Mouse (Mus musculus) intestine, embryonic 15.5 days (tissue): Measurements from ENCODE around the gene Hist2h2aa2. TPM values are rescaled to one million over a fixed set of nuclear protein-coding genes. Genes with fewer than 3 reads are reported as not detected.
"Not testable (repeated sequence)": the region's sequence is repeated elsewhere in the genome, so short reads cannot be mapped to it uniquely, and the experiment has no call there.

ENCODE experiments used
- ATAC-seq: fragments of 200-750 bp; cut with Nextera tagmentation; 2 replicates; pipeline ENCODE4 v1.8.0; 2017; ENCODE audit warnings: moderate TSS enrichment, moderate library complexity
- H3K27ac ChIP-seq: fragments of 300-500 bp; sonication (generic); 2 replicates; pipeline ENCODE4 v1.5.1; 2015; ENCODE audit warnings: mild to moderate bottlenecking, inconsistent platforms
- H3K27me3 ChIP-seq: fragments of 300-500 bp; sonication (generic); replicated peaks from 2 replicates; pipeline ENCODE4 v1.6.1; 2015; ENCODE audit warnings: inconsistent platforms
- H3K36me3 ChIP-seq: fragments of 300-500 bp; sonication (generic); 2 replicates; pipeline ENCODE4 v1.6.1; 2015; ENCODE audit warnings: inconsistent platforms
- H3K4me1 ChIP-seq: fragments of 300-500 bp; sonication (generic); replicated peaks from 2 replicates; pipeline ENCODE4 v1.6.1; 2015; ENCODE audit warnings: inconsistent platforms
- H3K4me2 ChIP-seq: fragments of 300-500 bp; sonication (generic); replicated peaks from 2 replicates; pipeline ENCODE4 v1.6.1; 2015; ENCODE audit warnings: mild to moderate bottlenecking, inconsistent platforms
- H3K4me3 ChIP-seq: fragments of 300-500 bp; sonication (generic); replicated peaks from 2 replicates; pipeline ENCODE4 v1.5.1; 2015; ENCODE audit warnings: inconsistent platforms
- H3K9ac ChIP-seq: fragments of 300-500 bp; sonication (generic); 2 replicates; pipeline ENCODE4 v1.6.1; 2015; ENCODE audit warnings: inconsistent platforms
- H3K9me3 ChIP-seq: fragments of 300-500 bp; sonication (generic); 2 replicates; pipeline ENCODE4 v1.6.1; 2016; ENCODE audit warnings: inconsistent platforms
- WGBS: fragments of 180-500 bp; shearing (Covaris S2); methylation state at CpG from one replicate; pipeline ENCODE4 v1.1.7; 2015; 5-methylcytosine and 5-hydroxymethylcytosine counted together
- polyA plus RNA-seq: library from polyadenylated mRNA; unstranded; fragments of >200 nt; fragmentation: Nextera tagmentation; extraction: Ambion mirVana; gene quantifications from 2 replicates; pipeline ENCODE4 v1.2.1, GENCODE M21; 2015

Gene Hist2h2aa2
- polyA plus RNA-seq, 1 experiment from 2014 or later = 39.6 TPM

DNA sequence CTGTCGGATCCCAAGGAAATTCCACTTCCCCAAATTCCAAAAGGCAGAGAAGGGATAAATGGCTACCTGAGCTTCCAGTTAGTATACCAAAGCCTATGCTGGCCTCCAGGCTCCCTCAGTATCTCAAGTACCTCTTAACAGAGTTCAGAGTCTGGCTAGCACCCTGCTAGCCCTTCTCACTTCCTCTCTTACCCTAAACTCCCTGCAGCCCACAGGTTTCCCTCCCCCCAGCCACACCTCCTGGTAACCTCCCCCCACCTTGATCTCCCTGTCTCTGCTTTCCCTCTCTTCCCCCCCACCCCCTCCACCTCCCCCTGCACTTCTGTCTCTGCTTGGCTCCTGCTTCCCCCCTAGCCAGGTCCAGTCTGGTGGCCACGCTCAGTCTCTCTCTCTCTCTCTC is 40.3 kb downstream of the Hist2h2aa2 start:
- Histone ChIP-seq H3K4me3 (no peak overlapping the region), H3K4me2 (no peak overlapping the region), H3K36me3 (no peaks in the 10 kb centered on the region), H3K27ac (no peak overlapping the region), H3K9me3 (no peaks in the 10 kb centered on the region), H3K4me1 (peaks cover 6% of the 10 kb centered on the region), H3K27me3 (no peaks in the 10 kb centered on the region), H3K9ac (no peak overlapping the region)
- 73% methylated on average over 2 of the region's 2 CpGs for WGBS
- no peak for ATAC-seq

GRCm38 (mm10) chr3:96198601-96199251 is 41.4 kb downstream of the Hist2h2aa2 start:
- H3K9me3 ChIP-seq, H3K36me3 ChIP-seq, H3K27ac ChIP-seq, H3K4me3 ChIP-seq, H3K27me3 ChIP-seq, ATAC-seq, H3K4me1 ChIP-seq, H3K9ac ChIP-seq: not testable (repeated sequence)
- 26% methylated on average over 7 of the region's 8 CpGs for WGBS
- 0 out of 2 replicates have a peak overlapping the region, but pooled peaks have one; percentile 95 for H3K4me2 ChIP-seq

DNA sequence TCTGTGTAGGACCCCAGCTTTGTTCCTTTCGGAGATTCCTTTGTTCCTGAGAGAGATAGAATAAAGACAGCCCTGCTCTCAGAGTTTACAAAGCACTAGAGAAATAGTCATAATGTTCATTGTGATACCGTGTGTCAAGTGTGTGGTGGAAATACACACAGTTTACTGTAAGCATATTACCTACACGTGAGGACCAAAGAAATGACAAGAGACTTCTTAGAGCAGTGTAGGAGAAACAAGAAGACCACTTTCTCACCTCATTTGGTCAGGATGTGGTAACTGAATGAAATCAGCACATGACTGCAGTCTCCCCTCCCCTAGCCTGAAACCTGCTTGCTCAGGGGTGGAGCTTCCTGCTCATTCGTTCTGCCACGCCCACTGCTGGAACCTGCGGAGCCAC is 41.9 kb downstream of the Hist2h2aa2 start:
- WGBS = 4% methylated on average over 6 of the region's 6 CpGs
- peak overlapping the region; percentile 19 for H3K27ac ChIP-seq

DNA sequence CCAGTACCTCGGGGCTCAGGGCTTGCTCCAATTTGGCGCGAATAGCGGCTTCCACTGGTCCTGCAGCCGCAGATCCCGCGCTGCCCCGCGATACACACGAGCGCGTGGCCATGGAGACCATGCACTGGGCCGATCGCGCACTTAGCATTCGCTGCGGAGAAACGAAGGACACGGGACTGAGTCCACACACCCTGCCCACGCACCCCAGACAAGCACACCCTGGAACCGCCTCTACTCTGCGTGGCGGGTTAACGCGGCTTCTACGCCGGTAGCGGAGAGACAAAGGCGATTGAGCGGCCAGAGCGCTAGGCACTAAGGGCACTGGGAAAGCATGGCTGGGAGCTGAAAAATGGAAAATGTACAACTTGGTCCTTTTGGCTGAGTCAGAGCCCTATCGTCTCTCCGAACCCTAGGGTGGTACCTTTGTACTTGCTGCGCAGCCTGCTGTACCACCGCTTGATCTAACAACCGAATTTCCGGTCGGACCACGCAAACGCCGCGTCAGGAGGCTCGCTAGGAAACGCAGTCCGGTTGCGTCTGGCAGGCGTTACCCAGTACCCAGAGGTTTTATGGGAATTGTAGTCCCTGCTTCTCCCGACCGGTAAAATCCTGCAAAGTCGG is 42.8 kb downstream of the Hist2h2aa2 start:
- Histone ChIP-seq H3K27ac (peak overlapping the region; percentile 90), H3K4me2 (peak overlapping the region; percentile 95), H3K9me3 (no peaks in the 10 kb centered on the region), H3K36me3 (no peaks in the 10 kb centered on the region), H3K4me3 (peak overlapping the region; percentile 61), H3K9ac (peak overlapping the region; percentile 82), H3K27me3 (no peaks in the 10 kb centered on the region), H3K4me1 (peaks cover 6% of the 10 kb centered on the region)
- ATAC-seq = peak; percentile 96
- WGBS = under 1% methylated on average over 50 of the region's 50 CpGs

More for the DNA sequence above, 41.9 kb downstream of the Hist2h2aa2 start:
- Histone ChIP-seq H3K4me2 (peak overlapping the region; percentile 95), H3K9ac (peak overlapping the region; percentile 18; the same call in 1 of the 2 replicates), H3K9me3 (no peaks in the 10 kb centered on the region), H3K4me1 (peaks cover 6% of the 10 kb centered on the region), H3K27me3 (no peaks in the 10 kb centered on the region), H3K4me3 (peak overlapping the region; percentile 61), H3K36me3 (no peaks in the 10 kb centered on the region)
- peak; percentile 42 for ATAC-seq

DNA sequence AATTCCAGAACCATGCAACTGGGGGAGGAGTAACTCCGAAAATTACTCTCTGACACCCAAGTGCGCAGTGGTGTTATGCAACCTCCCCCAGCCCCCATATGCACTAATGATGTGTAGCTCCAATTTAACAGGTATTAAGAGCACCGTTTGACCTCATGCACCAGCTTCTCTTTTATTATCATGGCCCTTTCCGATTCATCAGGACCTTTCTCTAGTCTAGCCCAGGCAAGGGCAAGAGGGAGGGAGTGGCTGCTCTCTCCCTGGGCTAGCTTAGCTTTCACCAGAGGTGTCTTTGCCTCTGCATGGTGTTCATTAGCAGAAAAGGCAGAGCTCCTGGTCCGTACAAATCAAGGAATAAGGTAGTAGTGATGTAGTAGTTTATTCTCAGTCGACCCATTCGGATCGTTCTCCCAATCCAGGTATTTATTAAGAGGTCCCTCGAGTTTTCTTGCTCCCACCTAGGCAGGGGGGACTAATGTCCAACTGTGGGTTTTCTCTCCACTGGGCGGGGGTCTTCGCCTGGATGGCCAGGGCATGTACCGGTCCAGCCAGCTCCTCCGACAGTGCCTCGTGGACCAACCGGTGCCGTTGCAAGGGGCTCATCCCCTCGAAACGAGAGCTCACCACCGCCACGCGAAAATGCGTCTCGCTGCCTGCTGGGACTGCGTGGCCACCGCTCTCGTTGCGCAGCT is 43.5 kb downstream of the Hist2h2aa2 start:
- WGBS = 19% methylated on average over 27 of the region's 27 CpGs
- H3K4me1 ChIP-seq = peaks cover 6% of the 10 kb centered on the region
- peak overlapping the region; percentile 61 for H3K4me3 ChIP-seq
- no peaks in the 10 kb centered on the region for H3K27me3 ChIP-seq
- peak overlapping the region; percentile 95 for H3K4me2 ChIP-seq
- H3K9me3 ChIP-seq = no peaks in the 10 kb centered on the region
- H3K9ac ChIP-seq = peak overlapping the region; percentile 82
- H3K27ac ChIP-seq = peak overlapping the region; percentile 90
- no peak; the same call in 1 of the 2 replicates for ATAC-seq
- H3K36me3 ChIP-seq = no peaks in the 10 kb centered on the region

- WGBS = 91% methylated on average over 11 of the region's 11 CpGs
- no peaks in the 10 kb centered on the region for H3K36me3 ChIP-seq
- no peak overlapping the region for H3K9ac ChIP-seq
- H3K27me3 ChIP-seq = no peaks in the 10 kb centered on the region
- H3K4me3 ChIP-seq = no peak overlapping the region
- H3K4me2 ChIP-seq = 0 out of 2 replicates have a peak overlapping the region, but pooled peaks have one; percentile 95
- no peak for ATAC-seq
- H3K9me3 ChIP-seq = no peaks in the 10 kb centered on the region
- H3K27ac ChIP-seq = no peak overlapping the region
- peaks cover 6% of the 10 kb centered on the region for H3K4me1 ChIP-seq
Observed at GRCm38 (mm10) chr3:96195616-96196313, 44.3 kb downstream of the Hist2h2aa2 start.

GRCm38 (mm10) chr3:96194966-96195365 is 45.1 kb downstream of the Hist2h2aa2 start:
- no peak for ATAC-seq
- no peak overlapping the region for H3K4me3 ChIP-seq
- no peaks in the 10 kb centered on the region for H3K9me3 ChIP-seq
- no peak overlapping the region for H3K9ac ChIP-seq
- H3K27ac ChIP-seq = no peak overlapping the region
- H3K36me3 ChIP-seq = no peaks in the 10 kb centered on the region
- no peak overlapping the region for H3K4me2 ChIP-seq
- 88% methylated on average over 10 of the region's 10 CpGs for WGBS
- no peaks in the 10 kb centered on the region for H3K27me3 ChIP-seq
- H3K4me1 ChIP-seq = peaks cover 6% of the 10 kb centered on the region

DNA sequence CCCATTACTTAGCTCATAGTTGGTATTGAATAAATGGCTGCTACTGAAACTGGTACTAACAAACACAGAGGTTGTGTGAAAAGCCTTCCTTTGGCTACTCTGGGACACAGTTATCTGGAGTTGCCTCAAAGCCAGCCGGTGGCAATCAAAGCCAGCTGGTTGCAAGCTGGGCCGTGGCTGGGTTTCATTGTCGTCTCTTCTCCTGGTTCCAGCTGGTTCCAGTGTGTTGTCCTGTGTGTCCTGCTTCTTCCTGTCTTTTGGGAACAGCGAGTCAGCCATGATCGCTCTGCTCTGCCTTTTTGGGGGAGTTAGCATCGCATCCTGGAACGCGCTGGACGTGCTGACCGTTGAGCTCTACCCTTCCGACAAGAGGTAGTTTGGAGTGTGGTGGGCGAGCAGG is 47.1 kb downstream of the Hist2h2aa2 start:
- ATAC-seq = no peak
- Histone ChIP-seq H3K36me3 (no peaks in the 10 kb centered on the region), H3K4me3 (no peak overlapping the region), H3K27ac (no peak overlapping the region), H3K4me2 (no peak overlapping the region), H3K4me1 (peaks cover 6% of the 10 kb centered on the region), H3K27me3 (no peaks in the 10 kb centered on the region), H3K9me3 (no peaks in the 10 kb centered on the region), H3K9ac (no peak overlapping the region)
- 68% methylated on average over 12 of the region's 12 CpGs for WGBS

Other genes with a start within 250 kb of the Hist2h2aa2 start
- 28.0 and 30.1 TPM in 2 replicates for gene Plekho1, start 244.3 kb downstream of the Hist2h2aa2 start, polyA plus RNA-seq
- gene Vps45, start 181.8 kb downstream of the Hist2h2aa2 start, polyA plus RNA-seq = 28.4 and 32.4 TPM in 2 replicates
- 18.7 and 19.8 TPM in 2 replicates for gene Otud7b, start 135.7 kb downstream of the Hist2h2aa2 start, polyA plus RNA-seq
- 20.0 and 20.2 TPM in 2 replicates for gene Mtmr11, start 78.3 kb downstream of the Hist2h2aa2 start, polyA plus RNA-seq
- 152 and 153 TPM in 2 replicates for gene Sf3b4, start 67.9 kb downstream of the Hist2h2aa2 start, polyA plus RNA-seq
- gene Sv2a, start 59.1 kb downstream of the Hist2h2aa2 start, polyA plus RNA-seq = 6.0 and 7.4 TPM in 2 replicates
- gene Bola1, start 20.6 kb downstream of the Hist2h2aa2 start, polyA plus RNA-seq = 59.5 and 60.7 TPM in 2 replicates
- 1.1 and 1.6 TPM in 2 replicates for gene Hist2h2ab, start 20.4 kb downstream of the Hist2h2aa2 start, polyA plus RNA-seq
- 7.6 and 11.1 TPM in 2 replicates for gene Hist2h2ac, start 19.4 kb downstream of the Hist2h2aa2 start, polyA plus RNA-seq
- gene Hist2h2be, start 19.2 kb downstream of the Hist2h2aa2 start, polyA plus RNA-seq = 5.7 and 7.1 TPM in 2 replicates
- gene Hist2h3c2, start 1.1 kb downstream of the Hist2h2aa2 start, polyA plus RNA-seq = 5.8 and 6.5 TPM in 2 replicates
- 17.7 and 20.5 TPM in 2 replicates for gene Hist2h2aa1, start 5.2 kb upstream of the Hist2h2aa2 start, polyA plus RNA-seq
- 1.0 and 1.3 TPM in 2 replicates for gene Hist2h3c1, start 6.4 kb upstream of the Hist2h2aa2 start, polyA plus RNA-seq
- gene Hist2h4, start 23.0 kb upstream of the Hist2h2aa2 start, polyA plus RNA-seq = 10.7 and 10.9 TPM in 2 replicates
- gene Hist2h3b, start 28.4 kb upstream of the Hist2h2aa2 start, polyA plus RNA-seq = 49.9 and 61.1 TPM in 2 replicates
- 6.5 and 9.2 TPM in 2 replicates for gene Hist2h2bb, start 29.5 kb upstream of the Hist2h2aa2 start, polyA plus RNA-seq
- 2.3 and 3.0 TPM in 2 replicates for gene Fcgr1, start 53.7 kb upstream of the Hist2h2aa2 start, polyA plus RNA-seq
- 0.14 and 0.20 TPM in 2 replicates for gene BC107364, start 212.0 kb upstream of the Hist2h2aa2 start, polyA plus RNA-seq